In genomic region chr2:75312246-75312645, GRCm38 (mm10) we compare ENCODE assay signal across 9 mouse cellular contexts.
A peak's percentile ranks its signal among the peaks of the same experiment; 100 is the strongest.
DNase-seq lines count a peak whose midpoint lies in the region; ATAC-seq and TF ChIP-seq lines count a peak whose summit lies in the region.
"Had no signal": no experiment of that assay in that cellular context is flagged by ENCODE, and none has a peak within 500 bp of the region (broad histone marks: within the 10 kb centered on the region; RNA-seq: fewer than 3 reads in every experiment).

No protein-coding gene starts in this region.

- H3K4me3 ChIP-seq in kidney, embryonic 14.5 days (ENCODE audit: low read length), result no peak overlapping the region
- H3K4me3 ChIP-seq in hindbrain, embryonic 16.5 days (ENCODE audit: low read length), result no peak overlapping the region
- H3K4me3 ChIP-seq in lung, postnatal 0 days (ENCODE audit: low read depth, low read length), result no peak overlapping the region
- H3K4me3 ChIP-seq: erythroblast, embryonic 14.5 days; stomach, embryonic 15.5 days had no signal

- peak; percentile 12 to 19 for DNase-seq in kidney, adult 8-10 months
- DNase-seq in Patski (ENCODE audit: low read depth, low spot score), result no peak
- peak; percentile 75 to 77 for DNase-seq in cerebellum, postnatal 14 days
- DNase-seq in lung, postnatal 0 days (ENCODE audit: low spot score), result peak; percentile 59
- DNase-seq in right cerebral cortex, adult 2 months (ENCODE audit: low spot score in 2 of 2), result peak; percentile 60 to 75

- no peak for ATAC-seq in kidney, embryonic 14.5 days (ENCODE audit: low FRiP score, low TSS enrichment)
- ATAC-seq in Patski, result no peak
- ATAC-seq in hindbrain, embryonic 16.5 days, result no peak
- ATAC-seq in lung, postnatal 0 days, result no peak

- no peak overlapping the region for H3K27ac ChIP-seq in kidney, embryonic 14.5 days (ENCODE audit: low read depth, low read length)
- no peak overlapping the region for H3K27ac ChIP-seq in hindbrain, embryonic 16.5 days (ENCODE audit: low read depth, low read length)
- no peak overlapping the region for H3K27ac ChIP-seq in lung, postnatal 0 days (ENCODE audit: low read length)
- H3K27ac ChIP-seq: stomach, embryonic 15.5 days had no signal

- 0 out of 2 replicates have a peak, but pooled peaks cover 9% of the 10 kb centered on the region for H3K4me1 ChIP-seq in kidney, embryonic 14.5 days (ENCODE audit: control insufficient read depth, insufficient read depth, low read length)
- H3K4me1 ChIP-seq in hindbrain, embryonic 16.5 days (ENCODE audit: control insufficient read depth, insufficient read depth, low read depth, low read length), result no peaks in the 10 kb centered on the region
- H3K4me1 ChIP-seq in lung, postnatal 0 days (ENCODE audit: insufficient read depth, low read depth, low read length), result no peaks in the 10 kb centered on the region
- H3K4me1 ChIP-seq: stomach, embryonic 15.5 days had no signal

- 12% methylated on average over 7 of the region's 7 CpGs for WGBS in kidney, embryonic 14.5 days
- WGBS in hindbrain, embryonic 16.5 days, result 14% methylated on average over 7 of the region's 7 CpGs
- WGBS in lung, postnatal 0 days, result 13% methylated on average over 7 of the region's 7 CpGs

- TF ChIP-seq CTCF in Patski (IDR thresholded peaks at IDR 0.05), result peak; percentile 78
- peak; percentile 70 for TF ChIP-seq CTCF in lung, postnatal 0 days (IDR thresholded peaks at IDR 0.05)

- H3K9me3 ChIP-seq in kidney, embryonic 14.5 days (ENCODE audit: control insufficient read depth, low read length), result no peaks in the 10 kb centered on the region
- no peaks in the 10 kb centered on the region for H3K9me3 ChIP-seq in hindbrain, embryonic 16.5 days (ENCODE audit: control insufficient read depth, low read length)
- H3K9me3 ChIP-seq in lung, postnatal 0 days (ENCODE audit: low read length), result no peaks in the 10 kb centered on the region
- H3K9me3 ChIP-seq: stomach, embryonic 15.5 days had no signal

- H3K36me3 ChIP-seq in kidney, embryonic 14.5 days (ENCODE audit: control insufficient read depth, insufficient read depth, low read length), result no peaks in the 10 kb centered on the region
- H3K36me3 ChIP-seq in hindbrain, embryonic 16.5 days (ENCODE audit: control insufficient read depth, insufficient read depth, low read length), result no peaks in the 10 kb centered on the region
- no peaks in the 10 kb centered on the region for H3K36me3 ChIP-seq in lung, postnatal 0 days (ENCODE audit: insufficient read depth, low read length)
- H3K36me3 ChIP-seq: stomach, embryonic 15.5 days had no signal

- in situ Hi-C loops in Patski (cut with MboI; ENCODE audit: low pct_unique_long_range_greater_than_20kb), result no loop called here

- 0 out of 2 replicates have a peak, but pooled peaks cover 3% of the 10 kb centered on the region for H3K27me3 ChIP-seq in kidney, embryonic 14.5 days (ENCODE audit: control insufficient read depth, insufficient read depth, low read length)
- peaks cover 13% of the 10 kb centered on the region for H3K27me3 ChIP-seq in Patski
- H3K27me3 ChIP-seq in hindbrain, embryonic 16.5 days (replicated peaks; ENCODE audit: control insufficient read depth, insufficient read depth, low read length), result no peaks in the 10 kb centered on the region; the same call in 1 of the 2 replicates
- H3K27me3 ChIP-seq in lung, postnatal 0 days (replicated peaks; ENCODE audit: insufficient read depth, low read length), result 0 out of 2 replicates have a peak, but pooled peaks cover 5% of the 10 kb centered on the region
- H3K27me3 ChIP-seq: stomach, embryonic 15.5 days had no signal

- CTCF ChIA-PET in Patski (lab: Charles Lee), result interaction anchor here (1.0 to 1.5 kb wide), 4 partner anchors 9 to 617 kb away, joined by 3 to 4 read pairs (median 4); no protein-coding TSS in a partner anchor

- no peak for TF ChIP-seq EP300 in lung, postnatal 0 days (IDR thresholded peaks at IDR 0.05)

- no peak overlapping the region for H3K4me2 ChIP-seq in kidney, embryonic 14.5 days (replicated peaks; ENCODE audit: low read depth, low read length)
- H3K4me2 ChIP-seq in hindbrain, embryonic 16.5 days (ENCODE audit: low read length), result peak overlapping the region; percentile 42
- no peak overlapping the region for H3K4me2 ChIP-seq in lung, postnatal 0 days (replicated peaks; ENCODE audit: low read depth, low read length)
- H3K4me2 ChIP-seq: stomach, embryonic 15.5 days had no signal

- H3K9ac ChIP-seq in kidney, embryonic 14.5 days (ENCODE audit: low read depth, low read length), result no peak overlapping the region
- no peak overlapping the region for H3K9ac ChIP-seq in hindbrain, embryonic 16.5 days (ENCODE audit: low read depth, low read length)
- H3K9ac ChIP-seq in lung, postnatal 0 days (replicated peaks; ENCODE audit: low read depth), result no peak overlapping the region
- H3K9ac ChIP-seq: stomach, embryonic 15.5 days had no signal

- POLR2A ChIA-PET in Patski (lab: Charles Lee), result no interaction called here
